Mouse (Mus musculus) erythroblast, adult 5-6 weeks (primary cell): Measurements from ENCODE around the gene Nsf. TPM values are rescaled to one million over a fixed set of nuclear protein-coding genes. Genes with fewer than 3 reads are reported as not detected.
A peak's percentile ranks its signal among the peaks of the same experiment; 100 is the strongest.
"Not testable (repeated sequence)": the region's sequence is repeated elsewhere in the genome, so short reads cannot be mapped to it uniquely, and the experiment has no call there.

Experiments used
- ATAC-seq: replicated peaks from 2 replicates; pipeline ENCODE4 v1.8.0; 2016; ENCODE audit warnings: moderate number of reproducible peaks, mild to moderate bottlenecking, moderate TSS enrichment, inconsistent platforms; ENCODE audit not compliant: poor library complexity, low FRiP score, severe bottlenecking
- total RNA-seq, 2 experiments: library from RNA; stranded (forward) in 1 of 2; stranded (reverse) in 1 of 2; fragments of 150-400 nt in 1 of 2; fragments of 200-764, 138-1000 nt in 1 of 2; gene quantifications; 2 replicates each; pipeline versions ENCODE4 v1.2.3 to v1.2.4; 2015 to 2017; ENCODE audit warnings: low replicate concordance in 2 of 2

Gene Nsf
- total RNA-seq (2015; ENCODE audit: low replicate concordance) (7.9 and 14.4 TPM in 2 replicates), total RNA-seq (2017; ENCODE audit: low replicate concordance) (13.5 and 14.5 TPM in 2 replicates)

DNA sequence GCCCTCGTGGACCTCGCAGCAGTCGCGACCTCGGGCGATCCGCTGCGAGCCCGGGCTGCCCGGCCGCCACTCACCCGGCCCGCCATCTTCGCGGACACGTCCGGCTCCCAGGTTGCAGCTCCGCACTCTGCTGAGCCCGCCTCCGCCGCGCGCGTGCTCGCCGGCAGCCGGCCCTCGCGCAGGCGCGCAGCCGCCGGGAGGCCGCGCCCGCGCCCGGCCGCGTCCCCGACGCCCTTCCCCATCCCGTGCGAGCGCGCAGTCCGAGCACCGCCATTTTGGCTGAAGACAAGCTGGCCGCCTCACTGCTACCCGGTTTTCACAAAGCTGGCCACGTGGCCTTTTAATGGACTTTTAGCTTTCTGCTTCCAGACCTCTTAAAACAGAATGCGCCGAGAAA, at the start of gene Nsf:
Gene Nsf, minus strand, starts transcription at position 161 of the 397 bp plus-strand sequence.
- ATAC-seq: peak; percentile 80

DNA sequence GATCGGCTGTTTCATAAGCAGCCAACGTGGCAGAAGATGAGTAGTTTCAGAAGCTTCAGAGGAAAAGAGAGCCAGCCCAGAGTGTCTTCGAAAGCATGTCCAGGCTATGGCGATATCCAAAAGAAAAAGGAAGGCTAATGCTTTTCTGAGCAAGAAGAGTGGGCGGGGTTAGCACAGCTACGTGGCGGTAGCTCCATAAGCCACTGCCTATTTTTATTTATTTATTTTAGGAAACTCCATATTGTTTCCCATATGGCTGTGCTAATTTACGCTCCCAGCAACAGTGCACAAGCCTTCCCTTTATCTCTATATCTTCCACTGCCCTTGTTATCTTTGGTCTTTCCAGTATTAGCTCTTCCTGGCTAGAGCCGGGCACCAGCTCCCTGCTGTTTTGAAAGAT, 49.5 kb upstream of the Nsf start:
- no peak for ATAC-seq

DNA sequence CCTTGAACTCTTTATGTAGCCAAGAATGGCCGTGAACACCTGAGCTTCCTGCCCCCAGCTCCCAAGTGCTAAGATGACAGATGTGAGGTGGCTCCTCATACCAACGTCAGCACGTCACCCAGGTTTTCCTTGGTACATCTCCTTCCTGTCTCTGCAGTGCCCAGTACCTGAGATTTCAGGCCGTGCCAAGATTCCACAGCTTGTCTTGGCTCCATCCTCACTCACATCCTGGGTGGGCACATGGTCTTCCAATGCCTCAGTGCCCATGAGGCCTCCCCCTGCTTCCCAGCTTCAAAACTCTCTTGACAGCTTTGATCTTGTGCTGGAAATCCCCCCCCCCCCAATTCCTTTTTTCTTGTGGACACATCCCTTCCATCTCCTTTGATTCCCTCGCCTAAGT, 48.3 kb upstream of the Nsf start:
- no peak for ATAC-seq

DNA sequence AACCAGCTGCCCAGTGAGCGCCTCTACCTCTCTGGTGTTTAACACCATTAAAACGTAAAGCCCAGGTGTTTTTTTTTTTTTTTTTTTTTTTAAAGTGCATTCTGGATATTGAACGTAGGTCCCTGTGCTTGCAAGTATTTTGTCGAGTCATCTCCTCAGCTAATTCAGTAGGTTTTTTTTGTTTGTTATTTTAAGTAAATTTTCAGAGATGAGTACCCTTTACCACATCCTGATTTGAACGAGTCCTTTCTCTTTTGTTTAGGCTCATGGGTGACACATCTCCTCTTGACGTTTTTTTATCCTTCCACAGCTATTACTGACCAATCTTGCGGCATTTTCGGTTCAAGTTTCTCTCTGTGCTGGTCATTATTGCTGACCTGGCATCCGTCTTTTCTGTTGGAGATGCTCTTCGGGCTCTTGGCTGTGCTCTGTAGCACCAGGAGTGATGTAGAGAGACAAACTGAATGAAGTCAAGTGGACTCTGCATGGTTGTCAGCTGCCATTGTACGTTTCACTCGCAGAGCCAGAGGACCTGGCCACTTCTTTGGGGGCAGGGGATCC, 47.6 kb upstream of the Nsf start:
- no peak for ATAC-seq

DNA sequence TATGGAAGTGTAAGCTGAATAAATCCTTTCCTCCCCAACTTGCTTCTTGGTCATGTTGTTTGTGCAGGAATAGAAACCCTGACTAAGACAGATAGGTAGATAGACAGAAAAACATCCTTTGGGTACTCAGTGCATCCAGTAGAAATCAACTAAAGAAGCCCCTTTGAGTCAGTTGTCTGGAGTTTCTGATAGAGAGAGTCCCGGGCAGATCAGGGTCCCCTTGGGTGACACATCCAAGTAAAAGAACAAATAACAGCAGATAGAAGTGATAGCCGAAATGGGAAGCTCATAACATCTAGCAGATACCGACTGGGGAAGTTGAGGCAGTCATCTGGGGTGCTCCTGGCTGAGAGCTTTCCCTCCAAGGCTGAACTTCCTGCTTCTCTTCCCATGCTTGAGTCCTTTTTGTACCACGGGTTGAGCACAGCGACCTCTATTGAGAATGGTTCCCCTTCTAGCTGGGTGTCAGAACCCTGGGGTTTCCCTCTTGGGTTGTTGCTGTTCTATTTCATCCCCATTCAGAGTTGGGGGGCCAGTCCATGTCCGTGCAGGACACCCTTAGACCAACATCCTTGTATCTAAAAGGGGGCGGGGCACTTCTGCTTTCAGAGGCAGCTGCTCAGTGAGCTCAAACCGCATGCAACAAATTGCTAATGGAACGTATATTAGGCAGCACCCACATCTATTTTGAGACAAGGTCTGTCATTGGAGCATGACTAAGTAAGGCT, 47.0 kb upstream of the Nsf start:
- ATAC-seq: no peak

DNA sequence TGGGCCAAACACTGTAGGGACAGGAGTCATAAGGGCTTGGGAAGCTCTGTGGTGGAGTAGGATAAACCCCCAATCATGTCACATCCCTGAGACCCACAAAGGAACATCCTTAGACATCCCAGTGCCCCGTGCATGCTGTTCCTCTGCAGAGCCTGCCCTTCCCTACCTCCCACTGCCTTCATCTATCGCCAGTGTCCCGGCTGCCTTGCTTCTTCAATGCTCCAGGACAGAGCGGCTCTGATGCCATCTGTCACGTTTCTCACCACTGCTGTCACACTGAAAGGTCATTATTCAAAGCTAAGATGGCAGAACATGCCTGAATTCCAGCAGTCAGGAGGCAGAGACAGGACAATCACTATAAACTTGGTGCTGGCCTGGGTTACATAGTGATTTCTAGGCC, 44.9 kb upstream of the Nsf start:
- ATAC-seq: no peak

DNA sequence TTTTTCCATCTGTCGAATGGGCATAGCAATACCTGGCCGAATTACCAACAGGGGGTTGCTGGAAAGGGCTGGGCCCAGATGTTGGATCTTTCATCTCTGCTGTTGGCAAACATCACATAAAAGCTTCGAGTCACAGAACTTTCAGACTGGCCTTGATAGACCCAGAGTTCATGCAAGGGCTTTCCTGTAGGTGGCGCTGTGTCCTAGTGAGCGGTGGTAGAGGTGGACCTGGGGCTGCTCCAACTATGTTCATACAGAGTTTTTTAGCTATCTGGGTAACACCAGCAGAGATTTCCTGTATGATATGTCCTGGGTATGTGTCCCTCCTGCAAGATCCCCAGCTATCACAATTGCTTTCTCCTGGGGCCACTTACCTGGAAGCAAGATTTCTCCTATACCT, 43.5 kb upstream of the Nsf start:
- ATAC-seq: no peak

DNA sequence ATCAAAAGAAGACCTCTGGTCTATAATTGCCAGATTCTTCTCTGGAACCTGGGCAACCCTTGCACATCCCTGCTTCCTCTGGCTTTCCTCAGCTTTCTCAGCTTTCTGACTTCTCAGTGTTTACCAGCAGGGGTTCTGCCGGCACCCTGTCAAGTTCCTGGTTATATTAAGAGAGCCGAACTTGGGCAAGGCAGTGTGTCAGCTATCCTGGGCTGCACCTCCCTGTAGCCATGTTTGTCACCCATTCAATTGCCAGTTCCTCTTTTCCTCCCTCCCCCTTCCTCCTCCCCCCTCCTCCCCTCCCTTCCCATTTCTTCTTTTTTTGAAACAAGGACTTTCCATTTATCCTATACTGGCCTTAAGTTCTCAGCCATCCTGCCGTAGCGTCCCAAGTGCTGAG, 38.8 kb upstream of the Nsf start:
- no peak for ATAC-seq

DNA sequence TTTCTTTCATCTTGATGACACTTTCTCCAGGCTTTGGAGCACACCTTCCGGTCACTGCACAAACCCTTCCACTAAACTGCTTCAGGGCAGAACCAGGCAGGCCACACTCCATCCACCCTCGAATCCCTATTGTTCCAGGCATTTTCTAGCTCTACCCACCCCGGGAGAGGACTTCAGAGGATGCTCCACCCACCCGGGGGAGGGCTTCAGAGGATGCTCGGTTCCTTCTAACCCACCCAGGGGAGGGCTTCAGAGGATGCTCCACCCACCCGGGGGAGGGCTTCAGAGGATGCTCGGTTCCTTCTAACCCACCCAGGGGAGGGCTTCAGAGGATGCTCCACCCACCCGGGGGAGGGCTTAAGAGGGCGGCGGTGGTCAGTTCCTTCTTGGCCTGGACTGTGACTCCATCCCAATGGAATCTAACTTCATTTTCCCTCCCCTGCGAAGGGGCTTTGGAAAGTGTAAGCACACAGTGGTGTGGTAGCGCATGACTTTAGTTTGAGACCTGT, 36.2 kb upstream of the Nsf start:
- not testable (repeated sequence) for ATAC-seq

DNA sequence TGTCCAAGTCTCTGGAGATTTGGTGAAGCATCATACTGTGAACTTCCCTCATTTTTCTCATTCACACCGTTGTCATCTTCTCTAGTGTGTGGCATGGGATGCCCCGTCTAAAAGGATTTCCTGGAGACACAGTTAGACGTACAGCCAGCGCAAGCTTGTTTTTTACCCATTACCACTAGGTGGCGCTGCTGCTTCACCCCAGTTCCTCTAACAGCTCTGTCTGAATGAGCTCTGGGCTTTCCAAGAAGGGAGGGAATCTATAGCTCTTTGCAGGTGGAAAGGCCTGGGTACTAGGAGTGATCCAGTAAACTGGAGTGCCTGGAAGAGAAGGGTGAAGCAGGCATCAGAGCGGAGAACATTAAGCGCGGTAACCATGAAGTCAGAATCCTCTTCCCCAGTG, 33.6 kb upstream of the Nsf start:
- ATAC-seq: peak; percentile 76

DNA sequence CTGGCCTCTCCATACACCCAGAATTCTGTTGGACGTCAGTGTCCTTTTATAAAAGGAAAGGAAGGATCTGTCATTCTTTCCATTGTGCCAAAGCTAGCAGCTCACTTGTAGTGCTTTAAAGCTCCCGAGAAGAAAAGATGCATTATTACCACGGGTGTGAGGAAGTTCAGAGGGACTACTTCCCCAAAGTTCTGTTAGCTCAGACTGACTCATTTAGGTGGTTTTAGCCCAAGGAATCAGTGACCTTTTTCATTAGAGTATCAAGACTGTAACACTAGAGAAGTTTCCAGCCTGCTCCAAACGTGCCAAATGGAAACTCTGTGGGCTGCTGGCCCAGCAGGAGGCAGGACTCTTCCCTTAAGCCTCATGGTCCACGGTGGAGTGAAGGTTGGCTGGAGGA, 30.2 kb upstream of the Nsf start:
- no peak for ATAC-seq

DNA sequence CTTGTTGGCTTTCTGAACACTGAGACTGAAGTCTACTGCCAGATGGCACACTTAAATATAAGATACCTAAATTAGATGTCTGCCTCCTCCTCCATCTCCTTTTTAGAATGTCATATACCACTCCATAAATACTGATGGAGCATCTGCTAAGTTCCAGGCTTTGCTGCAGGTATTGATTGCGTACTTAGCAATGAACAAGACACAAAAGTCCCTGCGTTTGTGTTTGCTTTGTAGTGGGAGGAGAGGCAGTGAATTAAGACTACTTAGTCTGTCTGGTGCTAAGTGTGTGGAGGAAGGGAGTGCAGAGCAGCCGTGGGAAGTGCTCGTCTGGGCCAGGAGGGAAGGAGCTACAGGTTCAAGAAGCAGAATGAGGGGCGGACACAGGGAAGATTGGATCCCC, 28.0 kb upstream of the Nsf start:
- ATAC-seq: no peak

DNA sequence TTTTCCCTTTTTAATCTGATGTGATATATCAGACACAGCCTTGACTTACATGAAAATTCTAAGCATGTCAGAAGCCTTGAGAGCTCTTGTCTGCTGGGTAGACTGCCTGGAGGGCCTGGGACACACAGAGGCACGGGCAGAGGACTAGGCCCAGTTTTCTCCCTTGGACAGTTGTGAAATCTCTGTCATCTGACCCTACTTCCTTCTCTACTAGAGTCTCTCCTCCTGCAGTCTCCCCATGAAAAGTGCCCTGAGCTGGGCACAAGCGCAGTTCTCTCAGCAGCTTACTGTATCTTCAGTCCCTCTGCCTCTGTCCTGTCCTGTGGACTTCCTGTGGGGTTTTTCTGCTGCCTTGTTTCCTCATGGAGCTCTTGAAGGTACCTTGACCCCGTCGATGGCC, 25.5 kb upstream of the Nsf start:
- no peak for ATAC-seq

DNA sequence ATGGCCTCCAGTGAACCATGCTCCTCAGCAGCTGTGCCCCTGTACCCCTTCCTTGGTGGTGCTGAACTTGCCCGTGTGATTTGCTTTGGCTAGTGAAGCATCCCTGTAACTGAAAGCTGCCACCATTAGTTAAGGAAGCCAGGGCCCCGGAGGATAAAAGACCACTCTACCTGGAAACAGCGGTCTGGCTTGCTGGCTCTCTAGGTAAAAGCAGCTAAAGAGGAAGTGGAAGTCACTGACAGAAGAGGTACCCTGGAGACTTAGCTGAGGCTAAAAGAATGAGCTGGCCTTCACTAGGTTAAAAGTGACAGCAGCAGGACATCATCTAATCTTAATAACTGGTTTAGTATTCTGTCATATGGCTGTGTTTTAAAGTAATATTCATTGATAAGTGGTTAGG, 17.0 kb upstream of the Nsf start:
- ATAC-seq: no peak

DNA sequence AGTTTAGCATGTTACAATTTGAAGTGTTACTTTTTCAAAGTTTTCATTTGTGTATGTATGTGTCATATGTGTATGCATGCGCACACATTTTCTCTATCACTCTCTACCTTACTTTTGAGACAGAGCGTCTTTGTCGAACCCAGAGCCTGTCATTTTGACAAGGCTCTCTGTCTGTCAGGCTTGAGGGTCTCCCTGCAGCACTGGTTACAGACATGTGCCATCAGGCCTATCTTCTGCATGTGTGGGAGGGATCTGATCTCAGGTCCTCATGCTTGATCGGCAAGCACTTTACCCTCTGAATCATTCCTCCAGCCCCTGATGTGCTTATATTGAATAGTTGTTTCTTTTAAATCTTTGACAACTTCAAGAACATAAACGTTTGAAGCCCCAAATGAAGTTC, 15.4 kb upstream of the Nsf start:
- ATAC-seq: no peak

DNA sequence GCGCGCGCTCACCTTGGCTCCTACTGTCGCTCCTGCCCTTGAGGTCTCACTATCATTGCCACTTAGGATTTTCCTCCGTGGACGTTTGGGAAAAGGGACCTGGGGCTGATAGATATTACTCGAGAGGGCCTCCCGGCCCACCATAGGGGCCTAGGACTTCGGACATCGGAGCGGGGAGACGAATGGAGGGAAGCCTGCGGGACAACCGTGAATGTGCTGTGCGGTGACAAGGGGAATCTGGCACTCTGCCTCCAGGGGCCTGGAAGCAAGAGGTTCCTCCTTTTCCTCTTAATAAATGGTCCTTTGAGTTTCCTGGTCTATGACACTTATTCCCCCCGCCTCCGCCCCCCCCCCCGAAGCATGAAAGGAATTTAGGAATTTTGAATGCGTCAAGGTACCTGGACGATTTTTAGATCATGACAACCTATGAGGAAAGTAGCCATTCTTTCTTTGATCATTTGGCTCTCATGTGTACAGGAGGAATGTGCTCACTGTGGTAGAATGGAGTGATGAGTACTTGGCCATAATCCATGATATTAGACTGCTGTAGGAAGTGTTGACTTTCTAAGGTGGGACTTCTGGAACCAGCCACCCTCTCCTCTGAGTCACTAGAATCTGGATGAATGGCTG, 13.4 kb upstream of the Nsf start:
- ATAC-seq: no peak

DNA sequence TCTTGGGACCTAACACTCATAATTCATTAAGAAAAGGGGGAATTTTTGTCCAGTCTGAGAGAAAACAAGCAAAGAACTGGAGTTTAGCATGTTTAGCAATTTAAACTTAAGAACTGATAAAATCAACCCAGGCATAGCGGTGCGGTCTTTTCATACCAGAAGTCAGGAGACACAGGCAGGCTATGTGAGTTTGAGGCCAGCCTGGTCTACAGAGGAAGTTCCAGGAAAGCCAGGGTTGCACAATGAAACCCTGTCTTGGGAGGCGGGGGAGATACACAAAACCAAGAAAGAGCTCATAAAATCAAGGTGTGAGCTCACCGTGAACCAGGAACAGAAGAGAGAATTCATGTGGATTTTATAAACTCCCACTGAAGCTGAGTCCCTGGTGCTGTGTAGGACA, 3.0 kb upstream of the Nsf start:
- no peak for ATAC-seq

DNA sequence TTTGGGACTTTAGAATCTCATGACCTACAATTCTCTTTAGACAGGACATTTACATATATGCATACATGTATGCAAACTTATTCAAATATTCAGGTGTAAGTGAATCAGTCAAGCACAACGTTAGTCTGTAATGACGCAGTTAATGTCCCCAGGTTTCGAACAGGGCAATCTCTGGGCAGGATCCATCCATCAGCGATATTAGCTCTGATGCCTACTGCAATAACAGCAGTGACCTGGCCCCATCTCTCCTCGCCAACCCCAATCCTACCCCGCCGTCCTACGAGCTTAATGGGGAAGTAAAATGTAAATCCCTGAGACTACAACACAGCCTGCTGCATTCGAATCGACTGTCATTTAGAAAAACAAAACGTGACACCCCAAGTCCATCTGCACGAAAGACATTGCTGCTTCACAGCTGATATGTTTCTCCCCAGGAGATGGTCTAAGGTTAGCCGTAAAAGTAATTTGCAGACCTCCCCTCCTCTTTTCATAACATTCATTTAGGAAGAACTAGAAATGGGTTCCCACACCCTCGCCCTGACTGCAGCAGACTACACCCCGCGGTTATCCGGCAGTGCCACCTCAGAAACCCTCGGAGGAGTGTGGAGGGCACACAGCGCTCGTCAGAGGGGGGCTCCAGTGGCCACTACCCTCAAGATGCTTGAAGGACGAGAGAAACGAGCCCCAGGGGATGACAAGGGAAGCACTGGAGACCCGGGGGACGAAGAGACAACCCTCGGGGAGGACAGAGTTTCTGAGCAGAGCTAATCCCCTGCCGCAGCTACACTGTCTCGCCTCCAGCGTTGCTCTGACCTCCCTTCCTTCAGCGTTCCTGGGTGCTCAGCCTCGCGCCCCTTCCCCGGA, 592 bp downstream of the Nsf start:
- peak; percentile 75 for ATAC-seq

DNA sequence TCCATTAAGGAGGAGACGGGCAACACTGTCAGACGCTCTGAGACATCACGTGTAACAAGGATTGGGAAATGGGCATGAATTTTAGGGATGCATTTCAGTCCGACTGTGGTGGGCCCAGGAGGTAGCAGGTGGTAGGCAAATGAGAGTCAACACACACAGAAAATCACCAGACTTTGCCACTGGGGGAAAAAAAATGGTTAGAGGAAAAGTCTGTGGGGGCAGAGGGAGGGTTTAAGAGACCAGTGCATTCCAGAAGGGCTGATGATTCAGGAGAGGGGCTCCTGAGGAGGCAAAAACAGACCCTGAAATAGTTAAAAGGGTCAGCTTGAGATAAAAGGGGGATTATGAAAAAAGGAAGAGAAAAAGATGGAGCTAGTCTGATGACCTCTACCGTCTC, 1.2 kb downstream of the Nsf start:
- ATAC-seq: no peak

DNA sequence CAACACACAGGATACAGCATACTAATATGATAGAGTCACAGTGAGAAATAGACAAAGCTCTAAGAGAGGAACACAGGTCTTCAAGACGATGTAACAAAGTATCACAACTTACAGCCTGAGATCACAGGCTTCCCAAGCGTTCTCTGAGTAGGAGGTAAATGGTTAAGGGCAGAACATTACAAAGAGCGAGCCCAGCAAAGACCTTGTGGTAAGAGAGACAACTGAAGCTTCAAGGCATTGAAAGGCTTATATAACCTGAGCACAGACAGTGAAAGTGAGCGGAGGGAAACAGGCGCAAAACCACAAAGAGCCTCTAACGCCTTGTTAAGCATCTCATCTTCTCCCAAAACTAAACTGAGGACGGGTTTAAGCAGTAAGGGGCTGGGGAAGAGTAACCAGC, 2.8 kb downstream of the Nsf start:
- no peak for ATAC-seq
